Mouse (Mus musculus): ENCODE data around the gene Filip1.

DNA sequence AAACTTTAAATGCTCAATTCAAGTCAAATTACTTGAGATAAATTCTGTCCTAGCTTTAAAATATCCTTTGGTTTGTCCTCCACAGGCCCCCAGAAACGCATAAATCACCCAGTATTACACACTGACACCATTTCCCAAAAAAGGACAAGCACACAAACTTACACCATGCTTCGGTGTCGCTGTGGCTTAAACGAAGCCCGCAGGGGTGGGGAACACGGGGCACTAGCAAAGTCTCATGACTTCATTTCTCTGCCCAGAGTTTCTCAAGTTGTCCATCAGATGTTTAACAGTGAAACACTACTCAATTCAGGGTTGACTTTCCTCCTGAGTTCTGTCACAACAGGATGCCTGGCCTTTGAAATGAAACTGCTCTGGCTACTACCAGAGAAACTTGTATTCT, 41.0 kb downstream of the Filip1 start:
- TF ChIP-seq CTCF (IDR thresholded peaks at IDR 0.05; ENCODE audit: control insufficient read depth, insufficient read depth, insufficient read length) (no peak), MAX (IDR thresholded peaks at IDR 0.05) (no peak), MYOG (IDR thresholded peaks at IDR 0.05; ENCODE audit: control insufficient read depth, extremely low read depth, insufficient read length) (no peak), MYOD1 (IDR thresholded peaks at IDR 0.05; ENCODE audit: control insufficient read depth, insufficient read length, low read depth) (no peak), CEBPB (IDR thresholded peaks at IDR 0.05; ENCODE audit: low read depth) (no peak), FOSL1 (IDR thresholded peaks at IDR 0.05; ENCODE audit: insufficient read depth, low read length, poor library complexity, severe bottlenecking) (no peak)

All from C2C12 (cell line).